Comparison of ENCODE assay signal across 11 mouse cellular contexts in genomic region chr19:56291898-56292297, GRCm38 (mm10). TPM values are rescaled to one million over a fixed set of nuclear protein-coding genes. Genes with fewer than 3 reads are reported as not detected.
DNase-seq lines count a peak whose midpoint lies in the region; ATAC-seq and TF ChIP-seq lines count a peak whose summit lies in the region.
"Had no signal": no experiment of that assay in that cellular context is flagged by ENCODE, and none has a peak within 500 bp of the region (broad histone marks: within the 10 kb centered on the region; RNA-seq: fewer than 3 reads in every experiment).

No protein-coding gene starts in this region.

- ATAC-seq in heart, postnatal 0 days (ENCODE audit: insufficient read depth, low read depth) = peak; percentile 19; the same call in 1 of the 2 replicates
- peak; percentile 17; the same call in 1 of the 2 replicates for ATAC-seq in liver, postnatal 0 days
- no peak for ATAC-seq in liver, embryonic 11.5 days (replicated peaks; ENCODE audit: low FRiP score)
- ATAC-seq: midbrain, embryonic 13.5 days had no signal

- intact Hi-C loops in heart, postnatal 25 days (cut with DNase I) = no loop called here
- intact Hi-C loops in heart, postnatal 14 days (cut with DNase I) = no loop called here

- WGBS in heart, postnatal 0 days = 33% methylated on average over 6 of the region's 6 CpGs
- 37% methylated on average over 6 of the region's 6 CpGs for WGBS in liver, postnatal 0 days (ENCODE audit: insufficient replicate concordance)
- 68% methylated on average over 6 of the region's 6 CpGs for WGBS in liver, embryonic 11.5 days

- H3K4me2 ChIP-seq in heart, postnatal 0 days (ENCODE audit: low read depth, low read length) = no peak overlapping the region
- no peak overlapping the region for H3K4me2 ChIP-seq in liver, postnatal 0 days (ENCODE audit: low read depth, low read length)
- H3K4me2 ChIP-seq in liver, embryonic 11.5 days = no peak overlapping the region
- H3K4me2 ChIP-seq: midbrain, embryonic 13.5 days had no signal

- no peak overlapping the region for H3K9ac ChIP-seq in heart, postnatal 0 days (replicated peaks; ENCODE audit: low read depth, low read length)
- no peak overlapping the region for H3K9ac ChIP-seq in liver, postnatal 0 days (replicated peaks)
- H3K9ac ChIP-seq in liver, embryonic 11.5 days (ENCODE audit: low read depth, low read length) = no peak overlapping the region
- H3K9ac ChIP-seq: midbrain, embryonic 13.5 days had no signal

- no peak overlapping the region for H3K27ac ChIP-seq in heart, postnatal 0 days (ENCODE audit: low read depth)
- H3K27ac ChIP-seq in liver, postnatal 0 days (ENCODE audit: low read depth) = no peak overlapping the region
- no peak overlapping the region for H3K27ac ChIP-seq in liver, embryonic 11.5 days (ENCODE audit: low read depth, low read length)
- H3K27ac ChIP-seq: midbrain, embryonic 13.5 days had no signal

- no peaks in the 10 kb centered on the region for H3K27me3 ChIP-seq in heart, postnatal 0 days (ENCODE audit: control insufficient read depth, insufficient read depth, low read length)
- no peaks in the 10 kb centered on the region for H3K27me3 ChIP-seq in liver, postnatal 0 days (ENCODE audit: insufficient read depth, low read length)
- no peaks in the 10 kb centered on the region for H3K27me3 ChIP-seq in liver, embryonic 11.5 days (replicated peaks; ENCODE audit: control insufficient read depth, insufficient read depth, low read length)
- H3K27me3 ChIP-seq: midbrain, embryonic 13.5 days had no signal

- no peak for DNase-seq in heart, postnatal 0 days (ENCODE audit: low spot score)
- no peak for DNase-seq in heart, postnatal 25 days (ENCODE audit: low spot score)
- no peak for DNase-seq in liver, postnatal 0 days
- no peak for DNase-seq in liver, embryonic 11.5 days (ENCODE audit: low spot score)
- peak; percentile 69 for DNase-seq in brain, embryonic 14.5 days (ENCODE audit: low read depth)
- DNase-seq in heart, postnatal 14 days = peak; percentile 13 to 46
- DNase-seq in thymus, postnatal 25 days = no peak
- DNase-seq in cerebellum, postnatal 36 days = no peak

- no peaks in the 10 kb centered on the region for H3K9me3 ChIP-seq in heart, postnatal 0 days (replicated peaks; ENCODE audit: control insufficient read depth, low read length)
- H3K9me3 ChIP-seq in liver, postnatal 0 days (ENCODE audit: low read length) = no peaks in the 10 kb centered on the region
- no peaks in the 10 kb centered on the region for H3K9me3 ChIP-seq in liver, embryonic 11.5 days (ENCODE audit: control insufficient read depth, low read length)
- H3K9me3 ChIP-seq: G1E; midbrain, embryonic 13.5 days had no signal

- no peak overlapping the region for H3K4me3 ChIP-seq in heart, postnatal 0 days (ENCODE audit: low read depth, low read length)
- no peak overlapping the region for H3K4me3 ChIP-seq in liver, postnatal 0 days (ENCODE audit: low read depth, low read length)
- no peak overlapping the region for H3K4me3 ChIP-seq in liver, embryonic 11.5 days (ENCODE audit: low read depth, low read length)
- H3K4me3 ChIP-seq: midbrain, embryonic 13.5 days had no signal

- no peak for TF ChIP-seq EP300 in heart, postnatal 0 days (IDR thresholded peaks at IDR 0.05; ENCODE audit: low read depth)
- TF ChIP-seq EP300 in liver, postnatal 0 days (IDR thresholded peaks at IDR 0.05; ENCODE audit: low read depth) = no peak

- H3K4me1 ChIP-seq in heart, postnatal 0 days (ENCODE audit: control insufficient read depth, insufficient read depth) = 0 out of 2 replicates have a peak, but pooled peaks cover 5% of the 10 kb centered on the region
- peaks cover 14% of the 10 kb centered on the region for H3K4me1 ChIP-seq in liver, postnatal 0 days (ENCODE audit: insufficient read depth)
- 0 out of 2 replicates have a peak, but pooled peaks cover 3% of the 10 kb centered on the region for H3K4me1 ChIP-seq in liver, embryonic 11.5 days (replicated peaks; ENCODE audit: control insufficient read depth, insufficient read depth, low read length)

- TF ChIP-seq POLR2A in brain, embryonic 14.5 days (IDR thresholded peaks at IDR 0.05; ENCODE audit: borderline replicate concordance, extremely low read depth, insufficient read depth, insufficient read length, poor library complexity, severe bottlenecking) = no peak

- H3K36me3 ChIP-seq in heart, postnatal 0 days (replicated peaks; ENCODE audit: control insufficient read depth, insufficient read depth, low read length) = no peaks in the 10 kb centered on the region
- H3K36me3 ChIP-seq in liver, postnatal 0 days (replicated peaks; ENCODE audit: insufficient read depth, low read length) = no peaks in the 10 kb centered on the region
- H3K36me3 ChIP-seq in liver, embryonic 11.5 days (ENCODE audit: control insufficient read depth, insufficient read depth, low read length) = no peaks in the 10 kb centered on the region
- H3K36me3 ChIP-seq: G1E; midbrain, embryonic 13.5 days had no signal

- no peak for TF ChIP-seq CTCF in heart, postnatal 0 days (IDR thresholded peaks at IDR 0.05; ENCODE audit: low read depth)
- no peak for TF ChIP-seq CTCF in liver, postnatal 0 days (IDR thresholded peaks at IDR 0.05; ENCODE audit: low read depth)
- no peak for TF ChIP-seq CTCF in brain, embryonic 14.5 days (IDR thresholded peaks at IDR 0.05; ENCODE audit: borderline replicate concordance, extremely low read depth, insufficient read depth, insufficient read length)

RNA-seq across cellular contexts. Expression of gene Habp2, which starts 5.0 kb away (rescaled TPM):
- total RNA-seq in heart, postnatal 0 days (2014; rRNA removed; ENCODE audit: low replicate concordance) = not detected in 2 replicates
- polyA plus RNA-seq in heart, postnatal 0 days (2015; fragmentation: Nextera tagmentation; extraction: Ambion mirVana) = 3.9 and 4.1 TPM in 2 replicates
- not detected for total RNA-seq in heart, postnatal 25 days (2021)
- 48.4 and 49.3 TPM in 2 replicates for polyA plus RNA-seq in liver, postnatal 0 days (2015; fragmentation: Nextera tagmentation; extraction: Ambion mirVana)
- 56.3 and 65.6 TPM in 2 replicates for polyA plus RNA-seq in liver, embryonic 11.5 days (2014; fragmentation: Nextera tagmentation; extraction: Ambion mirVana)
- polyA plus RNA-seq in brain, embryonic 14.5 days (2012; rRNA removed) = 0.13 TPM in 1 of 2 replicates, not detected in the other
- not detected for total RNA-seq in heart, postnatal 14 days (2021)
- total RNA-seq: common myeloid progenitor, adult 5-6 weeks had no signal
- polyA plus RNA-seq: G1E had no signal

Comparison
In these comparisons a context has a peak if more than half of its experiments do, and no peak if none do; other contexts are left out.
1. DNase-seq: peak in brain, embryonic 14.5 days (single experiment) and heart, postnatal 14 days (2 of 2); none in heart, postnatal 0 days (single experiment), heart, postnatal 25 days (single experiment), liver, postnatal 0 days (single experiment), liver, embryonic 11.5 days (single experiment), thymus, postnatal 25 days (single experiment) and cerebellum, postnatal 36 days (0 of 2).